Mouse (Mus musculus): ENCODE data around the gene Igsf3. TPM values are rescaled to one million over a fixed set of nuclear protein-coding genes. Genes with fewer than 3 reads are reported as not detected.

Gene Igsf3
- polyA plus RNA-seq, 1 experiment from 2014 or later = 40.5 TPM

DNA sequence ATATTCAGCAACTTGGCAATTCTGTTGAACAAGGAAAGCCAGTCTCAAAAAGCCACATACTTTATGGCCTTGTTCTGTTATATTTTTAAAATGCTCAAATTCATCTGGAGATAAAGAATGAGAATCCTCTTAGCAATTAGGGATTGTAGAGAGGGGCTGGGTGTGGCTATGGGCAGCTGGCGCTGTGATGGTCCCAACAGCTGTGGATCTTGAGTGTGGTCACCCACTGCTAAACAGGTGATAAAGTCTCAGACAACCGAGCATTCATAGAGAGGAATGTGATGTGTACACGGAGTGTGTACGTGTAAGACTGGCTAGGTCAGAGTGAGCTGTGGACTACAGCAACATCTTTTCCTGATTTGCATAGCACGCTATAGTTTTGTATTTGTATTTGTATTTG, 133.7 kb downstream of the Igsf3 start:
- no peak for ATAC-seq (ENCODE audit: low read depth)
- H3K4me1 ChIP-seq (replicated peaks; ENCODE audit: control insufficient read depth, insufficient read depth, low read length) = peaks cover 30% of the 10 kb centered on the region
- H3K9me3 ChIP-seq (ENCODE audit: control insufficient read depth, low read length) = no peaks in the 10 kb centered on the region
- no peaks in the 10 kb centered on the region for H3K36me3 ChIP-seq (ENCODE audit: control insufficient read depth, insufficient read depth, low read length)
- WGBS = 68% methylated on average over 5 of the region's 5 CpGs
- no peak overlapping the region for H3K4me2 ChIP-seq (ENCODE audit: low read depth, low read length)
- H3K9ac ChIP-seq (ENCODE audit: low read length) = no peak overlapping the region
- no peak overlapping the region for H3K27ac ChIP-seq (ENCODE audit: low read length)
- no peaks in the 10 kb centered on the region for H3K27me3 ChIP-seq (ENCODE audit: control insufficient read depth, insufficient read depth, low read depth, low read length)
- H3K4me3 ChIP-seq (ENCODE audit: low read length) = no peak overlapping the region

Other genes starting within 250 kb of the Igsf3 start
- 0.57 and 0.85 TPM in 2 replicates for gene Cd2, start 89.1 kb upstream of the Igsf3 start, polyA plus RNA-seq (2015; fragmentation: Nextera tagmentation; extraction: Ambion mirVana)
- 115 and 118 TPM in 2 replicates for gene Atp1a1, start 227.6 kb downstream of the Igsf3 start, polyA plus RNA-seq (2015; fragmentation: Nextera tagmentation; extraction: Ambion mirVana)